Mouse (Mus musculus): ENCODE data around the gene Tigar. TPM values are rescaled to one million over a fixed set of nuclear protein-coding genes. Genes with fewer than 3 reads are reported as not detected.

Tigar gene
- polyA plus RNA-seq, 1 experiment from 2014 or later = 7.3 TPM

DNA sequence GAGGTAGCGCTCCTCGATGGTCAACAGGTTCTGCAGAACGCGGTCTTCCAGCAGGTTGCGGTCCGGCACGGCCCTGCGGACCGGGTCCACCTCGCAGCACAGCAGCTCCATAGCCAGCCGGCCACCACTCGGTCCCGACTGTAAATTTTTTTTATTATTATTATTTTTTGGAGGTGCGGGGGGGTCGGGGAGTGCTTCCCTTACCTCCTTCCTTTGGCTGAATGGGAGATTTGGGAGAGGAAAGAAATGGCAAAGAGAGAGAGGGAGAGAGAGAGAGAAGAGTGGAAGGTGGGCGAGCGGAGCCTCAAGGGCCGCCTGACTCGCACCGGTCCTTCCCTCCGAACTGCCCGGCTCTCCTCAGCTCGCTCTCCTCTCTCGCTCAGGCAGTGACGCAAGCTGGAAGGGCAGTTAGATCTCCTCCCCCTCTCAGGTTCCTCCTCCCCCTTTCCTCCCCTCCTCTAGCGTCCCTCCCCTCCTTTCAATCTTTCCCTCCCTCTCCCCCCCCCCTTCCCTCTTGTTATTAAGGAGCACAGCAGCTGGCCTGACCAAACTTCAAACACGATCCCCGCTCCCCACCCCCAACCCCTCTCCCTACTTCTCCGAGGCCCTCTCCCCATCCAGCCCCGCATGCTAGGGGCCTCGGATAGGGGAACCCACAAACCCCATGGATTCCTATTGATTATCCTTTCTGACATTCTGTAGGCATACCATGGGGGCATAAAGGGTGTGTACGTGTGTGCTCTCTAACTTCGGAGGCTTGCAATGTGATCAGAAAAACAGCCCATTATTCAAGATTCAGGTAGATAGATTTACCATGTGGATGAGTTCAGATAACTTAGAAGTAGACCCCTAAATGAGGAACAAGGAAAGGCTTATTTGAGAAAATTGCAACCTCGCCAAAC is 41.6 kb upstream of the Tigar start:
- ATAC-seq (ENCODE audit: insufficient read depth, low FRiP score, low TSS enrichment) (peak; percentile 56), DNase-seq (ENCODE audit: low spot score) (peak; percentile 85)
- peak overlapping the region; percentile 96 for H3K9ac ChIP-seq (ENCODE audit: low read length)
- H3K4me3 ChIP-seq (ENCODE audit: low read depth, low read length) = peak overlapping the region; percentile 68
- peak overlapping the region; percentile 76 for H3K27ac ChIP-seq (ENCODE audit: low read depth, low read length)
- H3K4me1 ChIP-seq (ENCODE audit: control insufficient read depth, insufficient read depth, low read length) = peaks cover 35% of the 10 kb centered on the region
- peaks cover 24% of the 10 kb centered on the region for H3K27me3 ChIP-seq (ENCODE audit: control insufficient read depth, insufficient read depth, low read length)
- WGBS = under 1% methylated on average over 34 of the region's 34 CpGs
- H3K4me2 ChIP-seq (ENCODE audit: low read depth) = peak overlapping the region; percentile 94
- H3K9me3 ChIP-seq (ENCODE audit: control insufficient read depth, low read length) = no peaks in the 10 kb centered on the region
- H3K36me3 ChIP-seq (ENCODE audit: control insufficient read depth, insufficient read depth, low read length) = no peaks in the 10 kb centered on the region

GRCm38 (mm10) chr6:127149944-127150662 is 40.7 kb upstream of the Tigar start:
- ATAC-seq (ENCODE audit: insufficient read depth, low FRiP score, low TSS enrichment) = no peak
- no peaks in the 10 kb centered on the region for H3K9me3 ChIP-seq (ENCODE audit: control insufficient read depth, low read length)
- H3K9ac ChIP-seq (ENCODE audit: low read length) = peak overlapping the region; percentile 96
- H3K27me3 ChIP-seq (ENCODE audit: control insufficient read depth, insufficient read depth, low read length) = peaks cover 20% of the 10 kb centered on the region
- peaks cover 31% of the 10 kb centered on the region for H3K4me1 ChIP-seq (ENCODE audit: control insufficient read depth, insufficient read depth, low read length)
- peak overlapping the region; percentile 94 for H3K4me2 ChIP-seq (ENCODE audit: low read depth)
- H3K27ac ChIP-seq (ENCODE audit: low read depth, low read length) = peak overlapping the region; percentile 29; the same call in 1 of the 2 replicates
- H3K4me3 ChIP-seq (ENCODE audit: low read depth, low read length) = peak overlapping the region; percentile 68
- no peaks in the 10 kb centered on the region for H3K36me3 ChIP-seq (ENCODE audit: control insufficient read depth, insufficient read depth, low read length)
- DNase-seq (ENCODE audit: low spot score) = peak; percentile 53
- WGBS = under 1% methylated on average over 38 of the region's 38 CpGs

GRCm38 (mm10) chr6:127149303-127149943 is 40.1 kb upstream of the Tigar start:
- peak; percentile 47 for DNase-seq (ENCODE audit: low spot score)
- Histone ChIP-seq H3K27me3 (ENCODE audit: control insufficient read depth, insufficient read depth, low read length) (peaks cover 20% of the 10 kb centered on the region), H3K9ac (ENCODE audit: low read length) (peak overlapping the region; percentile 96), H3K36me3 (ENCODE audit: control insufficient read depth, insufficient read depth, low read length) (no peaks in the 10 kb centered on the region), H3K4me1 (ENCODE audit: control insufficient read depth, insufficient read depth, low read length) (peaks cover 27% of the 10 kb centered on the region), H3K4me2 (ENCODE audit: low read depth) (peak overlapping the region; percentile 94), H3K9me3 (ENCODE audit: control insufficient read depth, low read length) (no peaks in the 10 kb centered on the region), H3K4me3 (ENCODE audit: low read depth, low read length) (peak overlapping the region; percentile 68), H3K27ac (ENCODE audit: low read depth, low read length) (peak overlapping the region; percentile 35; the same call in 1 of the 2 replicates)
- ATAC-seq (ENCODE audit: insufficient read depth, low FRiP score, low TSS enrichment) = no peak
- WGBS = 0% methylated on average over 30 of the region's 30 CpGs

- Histone ChIP-seq H3K36me3 (ENCODE audit: control insufficient read depth, insufficient read depth, low read length) (no peaks in the 10 kb centered on the region; the same call in 1 of the 2 replicates), H3K4me1 (ENCODE audit: control insufficient read depth, insufficient read depth, low read length) (peaks cover 23% of the 10 kb centered on the region), H3K27me3 (ENCODE audit: control insufficient read depth, insufficient read depth, low read length) (peaks cover 14% of the 10 kb centered on the region), H3K4me2 (ENCODE audit: low read depth) (peak overlapping the region; percentile 94), H3K9me3 (ENCODE audit: control insufficient read depth, low read length) (no peaks in the 10 kb centered on the region), H3K4me3 (ENCODE audit: low read depth, low read length) (peak overlapping the region; percentile 68), H3K27ac (ENCODE audit: low read depth, low read length) (peak overlapping the region; percentile 40; the same call in 1 of the 2 replicates), H3K9ac (ENCODE audit: low read length) (peak overlapping the region; percentile 96)
- no peak for ATAC-seq (ENCODE audit: insufficient read depth, low FRiP score, low TSS enrichment)
- 1% methylated on average over 20 of the region's 20 CpGs for WGBS
- DNase-seq (ENCODE audit: low spot score) = peak; percentile 42
These were observed 39.4 kb upstream of the Tigar start for GRCm38 (mm10) chr6:127148526-127149302.

DNA sequence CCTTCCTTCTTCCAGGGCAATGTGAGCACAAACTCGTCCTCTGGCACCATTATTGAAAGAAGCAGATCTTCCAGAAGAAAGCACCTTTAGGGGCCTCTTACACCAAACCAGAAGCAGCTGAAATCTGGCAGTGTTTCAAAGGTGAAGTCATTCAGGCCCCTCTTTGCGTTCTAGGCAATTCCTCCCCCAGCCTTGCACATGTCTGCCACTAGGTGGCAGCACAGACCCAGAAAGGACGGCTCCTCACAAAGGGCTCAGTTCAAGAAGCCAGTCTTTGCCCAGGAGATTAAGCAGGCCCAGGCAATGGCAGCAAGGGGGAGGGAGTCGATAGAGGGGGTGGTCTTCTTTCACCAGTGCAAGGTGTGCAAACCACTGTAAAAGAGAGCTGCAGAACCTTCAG is 38.3 kb upstream of the Tigar start:
- Histone ChIP-seq H3K27ac (ENCODE audit: low read depth, low read length) (no peak overlapping the region), H3K4me3 (ENCODE audit: low read depth, low read length) (peak overlapping the region; percentile 68; the same call in 1 of the 2 replicates), H3K9me3 (ENCODE audit: control insufficient read depth, low read length) (no peaks in the 10 kb centered on the region), H3K4me1 (ENCODE audit: control insufficient read depth, insufficient read depth, low read length) (peaks cover 14% of the 10 kb centered on the region), H3K9ac (ENCODE audit: low read length) (no peak overlapping the region), H3K36me3 (ENCODE audit: control insufficient read depth, insufficient read depth, low read length) (peaks cover 2% of the 10 kb centered on the region; the same call in 1 of the 2 replicates), H3K27me3 (ENCODE audit: control insufficient read depth, insufficient read depth, low read length) (peaks cover 6% of the 10 kb centered on the region; the same call in 1 of the 2 replicates), H3K4me2 (ENCODE audit: low read depth) (peak overlapping the region; percentile 94; the same call in 1 of the 2 replicates)
- DNase-seq (ENCODE audit: low spot score) (peak; percentile 91), ATAC-seq (ENCODE audit: insufficient read depth, low FRiP score, low TSS enrichment) (0 out of 2 replicates have a peak, but pooled peaks have one; percentile 18)
- WGBS = 2% methylated on average over 4 of the region's 4 CpGs

DNA sequence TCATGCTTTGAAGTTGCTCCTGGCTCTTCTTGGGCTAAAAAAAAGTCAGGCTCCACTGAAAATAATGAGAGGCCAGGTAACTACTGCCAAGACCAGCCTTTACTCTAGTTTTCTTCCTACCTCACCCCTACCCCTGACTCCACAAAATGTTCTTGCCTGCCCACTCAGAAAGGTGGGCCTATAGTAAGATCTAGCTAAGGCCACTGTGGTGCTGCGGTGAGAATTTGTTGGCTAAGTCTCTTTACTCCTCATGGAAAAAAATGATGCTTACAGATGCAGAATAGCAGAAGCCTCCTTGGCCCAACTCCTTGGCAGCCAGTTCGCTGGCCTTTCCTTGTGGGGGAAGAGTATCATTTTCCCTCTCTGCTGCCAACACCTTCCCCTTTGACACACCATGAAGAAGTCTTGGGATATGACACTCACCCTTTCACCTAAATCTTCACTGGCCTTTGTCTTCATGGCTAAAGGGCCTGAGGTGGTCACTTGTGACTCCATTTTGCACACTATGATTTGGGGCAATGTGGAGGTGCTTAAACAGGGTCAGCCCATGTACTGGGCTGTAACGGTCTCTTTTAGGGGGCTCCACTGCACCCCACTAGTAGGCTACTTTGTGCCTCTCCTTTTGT is 37.1 kb upstream of the Tigar start:
- peaks cover 2% of the 10 kb centered on the region; the same call in 1 of the 2 replicates for H3K4me1 ChIP-seq (ENCODE audit: control insufficient read depth, insufficient read depth, low read length)
- WGBS = 92% methylated on average over 3 of the region's 3 CpGs

DNA sequence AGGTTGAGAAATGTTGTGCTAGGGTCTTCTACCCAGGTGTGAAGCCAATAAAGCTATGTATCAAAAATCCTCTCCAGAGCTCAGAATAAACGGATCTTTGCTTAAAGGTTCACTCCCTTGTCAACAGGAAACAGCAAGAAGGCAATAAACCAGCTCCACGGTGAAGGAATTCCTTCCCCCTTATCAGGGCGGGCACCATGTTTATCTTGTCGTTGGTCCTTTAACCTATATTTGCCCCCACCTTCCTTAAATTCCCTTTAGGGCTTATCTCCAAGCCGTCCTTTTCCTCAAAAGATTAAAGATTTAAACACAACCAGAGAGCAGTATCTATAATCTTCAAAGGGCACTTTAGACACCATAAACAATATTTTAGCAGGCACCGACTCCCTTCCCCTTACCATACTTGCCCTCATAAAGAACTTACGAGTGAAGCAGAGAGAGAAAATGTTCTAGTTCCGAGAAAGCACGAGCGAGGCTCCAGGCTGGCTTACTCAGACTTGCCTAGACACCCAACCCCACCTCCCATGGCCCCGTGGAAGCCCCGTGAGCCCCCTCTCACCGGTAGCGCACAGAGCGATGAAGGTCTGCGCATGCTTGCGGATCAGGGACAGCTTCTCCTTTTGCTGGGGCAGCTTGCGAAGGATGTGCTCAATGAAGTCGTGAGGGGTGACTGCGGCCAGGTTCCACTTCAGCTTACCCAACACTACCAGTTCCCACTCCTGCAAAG is 36.3 kb upstream of the Tigar start:
- Histone ChIP-seq H3K9ac (ENCODE audit: low read length) (no peak overlapping the region), H3K4me2 (ENCODE audit: low read depth) (no peak overlapping the region), H3K4me3 (ENCODE audit: low read depth, low read length) (no peak overlapping the region), H3K27me3 (ENCODE audit: control insufficient read depth, insufficient read depth, low read length) (no peaks in the 10 kb centered on the region), H3K36me3 (ENCODE audit: control insufficient read depth, insufficient read depth, low read length) (peaks cover 4% of the 10 kb centered on the region; the same call in 1 of the 2 replicates), H3K4me1 (ENCODE audit: control insufficient read depth, insufficient read depth, low read length) (peaks cover 2% of the 10 kb centered on the region; the same call in 1 of the 2 replicates), H3K9me3 (ENCODE audit: control insufficient read depth, low read length) (no peaks in the 10 kb centered on the region), H3K27ac (ENCODE audit: low read depth, low read length) (no peak overlapping the region)
- ATAC-seq (ENCODE audit: insufficient read depth, low FRiP score, low TSS enrichment) (no peak), DNase-seq (ENCODE audit: low spot score) (no peak)
- 80% methylated on average over 20 of the region's 20 CpGs for WGBS

More for the DNA sequence above, 37.1 kb upstream of the Tigar start:
- Histone ChIP-seq H3K9me3 (ENCODE audit: control insufficient read depth, low read length) (no peaks in the 10 kb centered on the region), H3K27me3 (ENCODE audit: control insufficient read depth, insufficient read depth, low read length) (peaks cover under 1% of the 10 kb centered on the region; the same call in 1 of the 2 replicates), H3K36me3 (ENCODE audit: control insufficient read depth, insufficient read depth, low read length) (peaks cover 4% of the 10 kb centered on the region; the same call in 1 of the 2 replicates), H3K4me2 (ENCODE audit: low read depth) (no peak overlapping the region), H3K4me3 (ENCODE audit: low read depth, low read length) (no peak overlapping the region), H3K27ac (ENCODE audit: low read depth, low read length) (no peak overlapping the region), H3K9ac (ENCODE audit: low read length) (no peak overlapping the region)
- DNase-seq (ENCODE audit: low spot score) (no peak), ATAC-seq (ENCODE audit: insufficient read depth, low FRiP score, low TSS enrichment) (no peak)
